Mouse (Mus musculus) adipocyte (in vitro differentiated cells): ENCODE measurements around the gene Rapgef1.
A peak's percentile ranks its signal among the peaks of the same experiment; 100 is the strongest.
"Not testable (repeated sequence)": the region's sequence is repeated elsewhere in the genome, so short reads cannot be mapped to it uniquely, and the experiment has no call there.

ENCODE experiments used
- DNase-seq: peaks from one replicate; pipeline ENCODE4 v3.0.0-alpha.2; 2016; ENCODE audit warnings: low spot score

Rapgef1 gene

GRCm38 (mm10) chr2:29703104-29704081, 83.9 kb downstream of the Rapgef1 start:
- DNase-seq = no peak

GRCm38 (mm10) chr2:29705493-29705892, 86.0 kb downstream of the Rapgef1 start:
- DNase-seq = no peak

GRCm38 (mm10) chr2:29706726-29707620, 87.5 kb downstream of the Rapgef1 start:
- no peak for DNase-seq

- DNase-seq = no peak
Measured at GRCm38 (mm10) chr2:29707731-29708130, 88.2 kb downstream of the Rapgef1 start.

- not testable (repeated sequence) for DNase-seq
Measured at GRCm38 (mm10) chr2:29708209-29708608, 88.7 kb downstream of the Rapgef1 start.

- no peak for DNase-seq
Measured at GRCm38 (mm10) chr2:29711038-29711437, 91.5 kb downstream of the Rapgef1 start.

GRCm38 (mm10) chr2:29711877-29712276, 92.4 kb downstream of the Rapgef1 start:
- peak; percentile 38 for DNase-seq

- DNase-seq = no peak
Measured at GRCm38 (mm10) chr2:29713501-29713900, 94.0 kb downstream of the Rapgef1 start.

- no peak for DNase-seq
Measured at GRCm38 (mm10) chr2:29714127-29714526, 94.6 kb downstream of the Rapgef1 start.

- no peak for DNase-seq
Measured at GRCm38 (mm10) chr2:29716143-29716542, 96.6 kb downstream of the Rapgef1 start.

GRCm38 (mm10) chr2:29716691-29717090, 97.2 kb downstream of the Rapgef1 start:
- no peak for DNase-seq

- no peak for DNase-seq
Measured at GRCm38 (mm10) chr2:29718581-29718980, 99.1 kb downstream of the Rapgef1 start.

- no peak for DNase-seq
Measured at GRCm38 (mm10) chr2:29723132-29723531, 103.6 kb downstream of the Rapgef1 start.

GRCm38 (mm10) chr2:29724664-29725365, 105.3 kb downstream of the Rapgef1 start:
- DNase-seq = no peak

- no peak for DNase-seq
Measured at GRCm38 (mm10) chr2:29729500-29729899, 110.0 kb downstream of the Rapgef1 start.

GRCm38 (mm10) chr2:29731545-29731944, 112.0 kb downstream of the Rapgef1 start:
- DNase-seq = peak; percentile 63

- peak; percentile 31 for DNase-seq
Measured at GRCm38 (mm10) chr2:29732559-29732958, 113.0 kb downstream of the Rapgef1 start.

- DNase-seq = no peak
Measured at GRCm38 (mm10) chr2:29733348-29733747, 113.8 kb downstream of the Rapgef1 start.

GRCm38 (mm10) chr2:29735708-29736107, 116.2 kb downstream of the Rapgef1 start:
- no peak for DNase-seq

- DNase-seq = no peak
Measured at GRCm38 (mm10) chr2:29737209-29737925, 117.8 kb downstream of the Rapgef1 start.

- DNase-seq = no peak
Measured at GRCm38 (mm10) chr2:29738799-29739198, 119.3 kb downstream of the Rapgef1 start.
